Mouse (Mus musculus): Measurements from ENCODE around the gene Kctd8. TPM values are rescaled to one million over a fixed set of nuclear protein-coding genes. Genes with fewer than 3 reads are reported as not detected.

Kctd8 gene
- 1.3 TPM for polyA plus RNA-seq (2014; fragmentation: Illumina TruSeq; extraction: RNeasy Lipid Tissue Mini Kit (QIAGEN cat#74804); ENCODE audit: insufficient read depth, low read depth, low replicate concordance)

DNA sequence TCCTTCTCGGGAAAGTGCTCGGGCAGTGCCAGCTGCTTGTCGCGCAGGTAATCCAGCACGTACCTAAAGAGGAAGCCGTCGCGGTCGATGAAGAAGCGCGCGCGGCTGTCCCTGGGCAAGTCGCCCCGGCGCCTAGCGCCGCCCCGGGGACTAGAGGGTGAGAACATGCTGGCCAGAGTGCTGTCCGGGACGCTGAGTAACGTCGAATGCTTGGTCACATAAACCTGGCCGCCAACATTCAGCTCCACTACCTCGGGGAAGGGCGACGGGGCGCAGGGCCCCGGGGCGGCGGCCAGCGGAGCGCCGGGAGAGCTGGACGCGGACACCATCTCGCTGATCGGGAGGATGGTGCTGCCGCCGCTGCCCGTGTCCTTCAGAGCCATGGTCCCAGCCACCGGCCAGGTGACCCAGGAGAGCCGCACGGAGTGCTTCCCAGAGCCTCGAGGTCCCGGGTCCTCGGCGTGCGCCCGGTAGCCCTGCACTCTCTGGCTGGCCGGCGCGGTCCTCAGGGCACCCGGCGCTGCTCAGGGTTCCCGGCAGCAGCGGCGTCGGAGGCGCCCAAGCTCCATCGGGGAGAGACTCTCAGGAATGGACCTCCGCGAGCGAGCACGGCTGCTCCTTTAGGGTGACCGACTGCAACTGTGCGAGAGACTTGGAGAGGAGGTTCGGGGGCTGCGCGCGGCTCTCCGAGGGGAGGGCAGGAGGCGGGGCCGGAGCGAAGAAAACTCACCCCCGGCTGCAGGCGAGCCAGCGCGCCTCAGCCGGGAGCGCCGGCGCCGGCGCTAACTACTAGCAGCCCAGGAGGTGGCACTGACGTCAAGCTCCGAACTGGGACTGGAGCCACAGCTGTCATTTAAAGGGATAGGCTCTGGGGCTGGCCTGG, at the start of gene Kctd8:
Gene Kctd8 (minus strand): TSS at position 761 of the 883 bp plus-strand sequence.

Other genes starting within 250 kb of the Kctd8 start
- 2.2 TPM for gene Yipf7, start 201.0 kb upstream of the Kctd8 start, polyA plus RNA-seq (2014; fragmentation: Illumina TruSeq; extraction: RNeasy Lipid Tissue Mini Kit (QIAGEN cat#74804); ENCODE audit: insufficient read depth, low read depth, low replicate concordance)
- 6.9 TPM for gene Guf1, start 215.2 kb upstream of the Kctd8 start, polyA plus RNA-seq (2014; fragmentation: Illumina TruSeq; extraction: RNeasy Lipid Tissue Mini Kit (QIAGEN cat#74804); ENCODE audit: insufficient read depth, low read depth, low replicate concordance)

Measured in lung, adult 10 weeks (tissue).